Mouse (Mus musculus): ENCODE measurements around the gene Efna4.

Gene Efna4

DNA sequence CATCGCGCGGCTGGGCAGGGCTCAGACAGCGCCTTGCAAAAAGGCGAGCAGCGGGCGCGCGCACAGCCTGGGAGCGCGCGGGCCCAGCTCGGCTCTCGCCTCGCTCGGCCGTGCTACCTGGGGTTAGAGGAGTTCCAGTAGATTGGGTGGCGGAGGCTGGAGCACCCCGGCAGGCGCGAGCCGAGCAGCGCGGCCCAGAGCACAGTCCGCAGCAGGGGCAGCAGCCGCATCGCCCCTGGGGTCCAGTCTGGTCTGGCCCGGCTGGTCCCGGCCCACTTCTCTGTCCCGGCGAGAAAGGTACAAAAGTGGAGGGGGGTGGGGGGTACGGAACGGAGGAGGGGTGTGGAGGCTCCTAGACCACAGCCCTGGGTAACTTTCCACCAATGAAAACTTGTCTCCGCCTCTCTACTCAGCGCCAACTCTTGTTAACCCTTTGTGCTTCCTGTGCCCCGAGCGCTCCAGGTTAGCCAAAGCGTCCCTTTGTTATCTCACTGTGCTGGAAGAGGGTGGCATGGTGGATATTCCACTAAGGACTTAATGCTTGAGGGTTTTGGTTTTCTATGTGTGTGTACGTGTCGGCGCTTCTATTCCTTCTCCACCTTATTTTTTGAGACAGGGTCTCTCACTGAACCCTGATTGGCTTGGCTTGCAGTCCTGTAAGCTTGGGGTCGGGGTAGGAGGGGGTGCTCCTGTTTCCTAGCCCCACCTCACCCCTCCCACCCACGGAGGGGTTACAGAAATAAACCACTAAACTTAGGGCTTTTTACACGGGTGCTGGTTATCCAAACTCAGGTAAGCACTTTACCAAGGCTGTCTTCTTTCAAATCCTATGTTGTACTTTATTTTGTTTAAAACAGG, at the start of gene Efna4:
Gene Efna4 (minus strand): TSS at position 308 of the 858 bp plus-strand sequence.
- no peak for DNase-seq (ENCODE audit: low spot score in 2 of 2)

DNA sequence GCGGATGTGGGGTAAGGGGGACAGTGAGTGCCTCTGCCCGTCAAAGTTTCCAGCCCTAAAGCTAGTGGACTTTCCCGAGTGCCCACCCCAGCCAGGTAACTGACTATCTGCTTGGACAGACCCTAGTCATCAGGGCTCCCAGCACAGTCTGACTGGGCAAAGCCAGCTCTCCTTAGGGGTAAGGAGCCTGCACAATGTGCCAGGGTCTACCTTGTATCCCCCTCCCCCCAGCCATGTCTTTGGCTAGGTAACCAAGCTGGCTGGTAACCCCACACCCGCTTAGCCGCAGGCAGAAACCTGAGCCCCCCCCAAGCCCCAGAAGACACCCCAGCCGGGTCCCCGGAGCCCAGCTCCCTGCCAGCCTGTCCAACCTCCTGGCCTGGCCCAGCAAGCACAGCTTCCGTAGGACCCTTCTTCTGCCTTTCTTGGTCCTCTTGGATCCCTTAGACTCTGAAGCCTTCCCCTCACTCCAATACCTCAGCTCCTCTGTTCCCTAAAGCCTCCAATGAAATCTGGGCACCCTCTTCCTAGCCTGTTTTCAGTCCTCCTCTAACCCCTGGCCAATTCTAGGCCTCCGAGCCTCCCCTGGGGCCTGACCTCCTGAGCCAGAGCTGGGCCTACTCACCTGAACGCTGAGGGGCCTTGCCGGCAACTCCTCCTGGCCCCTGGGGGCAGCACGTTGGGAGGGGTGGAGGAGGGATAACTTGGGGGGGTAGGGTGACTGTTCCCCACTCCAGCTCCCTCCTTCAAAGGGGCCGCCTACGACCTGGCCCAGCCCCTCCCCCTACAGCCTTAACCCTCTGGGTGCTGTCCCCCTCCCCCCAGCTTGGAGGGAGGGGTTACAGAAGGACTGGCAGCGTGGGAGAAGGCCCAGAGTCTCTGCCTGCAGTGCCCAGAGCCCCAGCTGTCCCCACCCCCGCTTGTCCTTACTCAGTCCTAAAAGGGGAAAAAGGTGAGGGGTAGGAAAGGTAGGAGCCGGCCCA, 48.9 kb upstream of the Efna4 start:
- no peak for DNase-seq (ENCODE audit: low spot score in 2 of 2)

DNA sequence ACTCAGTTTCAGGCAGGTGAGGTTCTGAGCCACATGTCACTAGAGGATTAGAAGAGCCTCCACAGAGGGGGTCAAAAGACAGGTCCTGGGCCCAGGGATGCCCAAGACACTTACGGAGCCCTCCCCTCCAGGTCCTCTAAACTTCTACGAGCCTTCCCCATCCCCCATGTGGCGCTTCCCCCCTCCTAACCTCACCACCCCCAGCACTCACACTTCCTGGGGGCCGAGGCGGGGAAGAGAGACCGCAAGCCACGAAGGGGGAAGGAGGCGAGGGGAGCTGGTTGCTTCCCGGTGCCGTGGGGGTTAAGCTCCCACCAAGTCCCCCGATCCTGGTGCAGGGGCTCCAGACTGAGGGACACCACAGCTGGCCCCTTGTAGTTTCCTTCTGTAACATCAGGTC, 47.6 kb upstream of the Efna4 start:
- no peak for DNase-seq (ENCODE audit: low spot score in 2 of 2)

DNA sequence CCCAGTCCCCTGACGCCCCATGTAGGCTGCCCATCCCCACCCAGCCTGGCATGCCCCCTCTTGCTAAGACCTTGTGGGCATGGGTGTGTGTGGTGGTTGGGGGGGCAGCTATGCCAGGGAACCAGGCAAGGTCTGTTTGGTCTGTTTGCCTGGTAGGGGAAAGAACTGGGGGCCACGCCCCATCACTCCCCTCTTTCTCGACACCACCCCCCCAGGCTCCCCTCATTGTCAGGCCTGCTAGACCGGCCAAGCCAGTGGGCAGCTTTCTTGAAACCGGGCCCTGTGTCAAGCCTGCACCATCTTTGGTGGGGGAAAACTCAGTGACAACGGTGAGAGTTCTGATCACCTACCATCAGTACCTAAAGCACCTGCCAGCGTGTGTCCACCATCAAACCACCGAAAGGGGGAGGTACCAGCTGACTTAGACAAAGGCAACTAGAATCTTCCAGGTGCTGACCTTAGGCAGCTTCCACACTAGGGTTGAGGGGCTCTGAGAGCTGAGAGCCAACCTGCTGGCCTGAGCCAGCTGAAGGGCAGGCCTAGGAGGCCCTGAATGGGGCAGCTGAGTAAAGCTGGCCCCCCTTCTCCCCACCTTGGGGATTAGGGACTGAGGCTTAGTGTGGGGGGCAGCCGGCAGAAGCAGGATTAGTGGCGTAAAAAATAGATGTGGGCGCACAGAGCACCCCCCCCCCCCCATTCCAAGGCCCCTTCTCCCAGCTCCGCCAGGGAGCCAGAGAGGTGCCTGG, 46.7 kb upstream of the Efna4 start:
- no peak for DNase-seq (ENCODE audit: low spot score in 2 of 2)

DNA sequence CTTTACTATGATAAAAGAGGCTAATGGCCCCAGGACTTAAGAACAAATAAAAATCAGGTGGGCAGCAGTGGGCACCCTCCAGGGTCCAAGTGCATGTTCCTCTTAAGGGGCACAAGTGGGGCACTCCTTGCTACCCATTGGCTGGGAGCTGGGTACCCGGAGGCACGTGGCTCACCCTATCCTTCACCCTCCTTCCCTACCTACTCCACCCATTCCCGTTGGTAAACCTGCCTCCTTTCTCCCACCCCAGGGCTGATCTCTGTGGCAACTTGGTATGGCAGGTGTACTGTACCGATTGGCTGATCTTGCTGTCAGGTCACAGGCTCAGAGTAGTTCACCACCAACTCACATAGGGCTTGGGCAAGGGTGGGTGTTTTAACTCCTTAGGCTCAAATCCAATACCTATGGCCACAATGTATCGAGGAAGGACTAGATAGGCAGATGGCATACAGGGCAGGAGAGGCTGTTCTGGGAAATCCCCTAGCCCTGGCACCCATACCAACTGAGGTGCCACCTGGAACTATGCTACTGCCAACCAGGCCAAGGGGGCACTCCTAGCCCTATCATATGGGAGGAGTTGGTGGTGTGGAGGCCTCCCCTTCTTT, 45.9 kb upstream of the Efna4 start:
- no peak for DNase-seq (ENCODE audit: low spot score in 2 of 2)

DNA sequence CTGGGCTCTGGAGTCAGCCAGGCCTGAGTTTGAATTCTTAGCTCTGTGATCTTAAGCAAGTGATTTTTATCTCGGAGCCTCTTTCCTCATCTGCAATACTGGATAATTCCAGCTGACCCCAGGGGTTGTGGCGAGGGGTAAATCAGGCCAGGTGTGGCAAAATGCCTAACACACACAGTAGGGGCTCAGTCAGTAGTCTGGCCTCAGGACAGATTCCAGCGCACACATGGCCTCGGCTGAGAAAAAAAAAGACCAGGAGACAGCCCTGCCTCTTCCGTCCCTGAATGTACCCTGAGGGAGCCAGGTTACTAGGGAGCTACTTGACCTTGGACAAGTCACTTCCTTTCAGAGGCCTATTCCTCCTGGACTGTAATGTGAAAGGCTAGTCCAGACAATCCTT, 45.1 kb upstream of the Efna4 start:
- DNase-seq (ENCODE audit: low spot score in 2 of 2) = no peak

DNA sequence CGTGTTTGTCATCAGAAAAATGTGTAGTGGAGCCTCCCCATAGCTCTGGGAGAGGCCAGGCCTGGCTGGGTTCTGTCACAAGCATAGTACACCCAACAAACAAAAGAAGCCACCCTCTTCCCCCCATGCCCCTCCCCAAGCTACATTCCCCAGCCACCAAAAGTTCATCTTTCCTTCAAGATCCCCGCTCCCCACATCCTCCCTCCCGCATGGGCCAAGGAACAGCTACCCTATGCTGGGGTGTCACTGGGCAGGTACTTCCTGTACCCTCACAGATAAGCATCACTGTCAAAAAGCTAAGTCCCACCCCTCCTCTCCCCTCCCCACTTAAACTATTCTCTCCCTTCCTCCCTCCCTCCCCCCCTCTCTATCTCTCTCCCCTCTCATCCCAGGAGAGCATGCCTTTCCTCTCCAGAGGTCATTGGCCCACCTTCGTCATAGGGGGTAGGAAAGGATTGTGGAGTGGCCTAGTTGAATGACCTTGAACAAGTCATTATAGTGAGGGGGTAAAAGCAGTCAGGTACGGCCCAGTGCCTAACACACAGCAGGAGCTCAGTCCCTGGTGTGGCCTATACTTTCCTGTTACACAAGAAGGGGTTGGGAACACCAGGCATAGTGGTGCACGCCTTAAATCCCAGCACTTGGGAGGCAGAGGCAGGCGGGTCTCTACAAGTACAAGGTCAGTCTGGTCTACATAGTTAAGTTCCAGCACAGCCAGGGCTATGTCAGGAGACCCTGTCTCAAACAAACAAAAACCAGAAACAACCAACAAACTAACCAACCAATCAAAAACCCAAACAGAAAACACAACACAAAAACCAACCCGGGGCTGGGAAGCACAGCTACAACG, 44.4 kb upstream of the Efna4 start:
- no peak for DNase-seq (ENCODE audit: low spot score in 2 of 2)

DNA sequence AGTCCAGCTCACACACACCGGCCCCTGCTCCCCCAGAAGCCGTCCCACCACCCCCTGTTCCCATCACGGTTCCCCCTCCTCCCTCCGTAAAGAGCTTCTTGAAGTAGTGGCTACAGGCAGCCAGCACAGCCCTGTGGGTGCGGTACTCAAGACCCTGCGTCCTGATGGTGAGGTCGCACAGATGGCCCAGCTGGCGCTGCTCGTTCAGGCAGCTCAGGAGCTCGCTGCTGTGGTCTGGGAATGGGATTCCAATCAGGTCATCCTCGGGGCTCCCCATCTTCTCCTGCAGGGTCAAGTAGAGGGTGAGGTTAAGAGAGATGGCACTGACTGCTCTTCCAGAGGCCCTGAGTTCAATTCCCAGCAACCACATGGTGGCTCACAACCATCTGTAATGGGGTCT, 43.4 kb upstream of the Efna4 start:
- no peak for DNase-seq (ENCODE audit: low spot score in 2 of 2)

DNA sequence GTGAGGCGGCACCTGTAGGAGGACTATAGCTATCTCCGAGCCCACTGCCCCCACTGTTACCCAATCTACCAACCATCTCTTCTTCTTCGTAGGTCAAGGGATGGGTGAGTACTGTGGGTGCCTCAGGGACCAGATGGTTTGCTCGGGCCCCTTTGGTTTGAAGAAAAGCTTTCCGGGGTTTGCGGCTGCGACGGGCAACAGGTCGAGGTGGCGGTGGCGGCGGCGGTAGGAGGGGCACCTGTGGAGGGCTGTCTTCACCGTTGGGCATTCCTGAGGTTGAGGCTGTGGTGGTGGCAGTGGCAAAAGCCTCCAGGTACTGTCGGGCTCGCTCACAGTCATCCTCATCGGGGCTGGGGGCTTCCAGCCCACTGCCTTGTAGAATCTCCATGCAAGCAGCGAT, 42.9 kb upstream of the Efna4 start:
- no peak for DNase-seq (ENCODE audit: low spot score in 2 of 2)

DNA sequence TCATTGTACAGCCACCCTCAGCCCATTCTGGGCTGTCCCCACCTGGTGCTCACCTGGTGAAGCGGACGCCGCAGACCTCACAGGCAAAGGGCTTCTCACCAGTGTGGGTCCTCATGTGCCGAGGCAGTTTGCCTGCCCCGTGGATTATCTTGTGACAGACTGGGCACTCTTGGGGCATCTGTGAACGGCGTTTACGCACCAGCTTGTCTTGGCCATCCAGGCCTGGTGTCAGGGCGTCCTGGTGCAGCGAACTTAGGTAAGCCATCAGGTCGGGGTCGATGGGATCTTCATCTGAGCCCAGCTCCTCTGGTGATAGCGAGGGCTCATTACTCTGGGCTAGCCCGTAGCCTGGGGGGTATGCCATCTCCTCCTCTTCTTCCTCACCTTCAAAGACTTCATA, 42.5 kb upstream of the Efna4 start:
- DNase-seq (ENCODE audit: low spot score in 2 of 2) = no peak

DNA sequence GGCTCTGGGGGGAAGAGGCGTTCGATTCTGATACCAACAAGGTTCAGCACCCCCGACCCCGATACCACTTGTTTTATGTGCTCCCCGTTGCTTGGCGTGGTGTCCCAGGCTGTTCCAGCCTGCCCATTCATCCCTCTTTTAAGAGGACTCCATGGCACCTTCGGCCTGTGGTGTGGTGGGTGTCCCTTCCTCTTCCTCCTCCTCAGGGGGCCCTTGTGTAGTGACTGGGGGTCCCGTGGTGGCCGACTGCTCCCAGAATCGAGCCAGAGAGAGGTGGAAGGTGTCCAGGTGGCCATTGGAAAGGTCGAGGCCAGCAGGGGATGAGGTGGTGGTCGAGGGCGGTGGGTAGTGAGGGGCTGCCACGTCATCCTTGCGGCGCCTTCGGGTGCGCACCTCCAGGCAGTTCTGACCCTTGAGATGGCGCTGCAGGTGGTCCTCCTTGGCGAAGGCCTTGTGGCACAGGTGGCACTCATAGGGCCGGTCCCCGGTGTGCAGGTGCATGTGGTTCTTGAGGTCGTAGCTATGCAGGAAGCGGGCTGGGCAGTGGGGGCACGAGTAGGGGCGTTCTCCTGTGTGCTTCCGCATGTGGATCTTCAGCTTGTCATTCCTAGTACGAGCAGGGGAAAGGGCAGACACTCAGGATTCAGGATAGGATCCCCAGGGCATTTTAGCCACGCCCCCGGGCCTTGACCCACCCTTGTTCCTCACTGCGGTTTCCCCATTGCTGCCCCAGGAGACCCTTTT, 41.7 kb upstream of the Efna4 start:
- no peak for DNase-seq (ENCODE audit: low spot score in 2 of 2)

DNA sequence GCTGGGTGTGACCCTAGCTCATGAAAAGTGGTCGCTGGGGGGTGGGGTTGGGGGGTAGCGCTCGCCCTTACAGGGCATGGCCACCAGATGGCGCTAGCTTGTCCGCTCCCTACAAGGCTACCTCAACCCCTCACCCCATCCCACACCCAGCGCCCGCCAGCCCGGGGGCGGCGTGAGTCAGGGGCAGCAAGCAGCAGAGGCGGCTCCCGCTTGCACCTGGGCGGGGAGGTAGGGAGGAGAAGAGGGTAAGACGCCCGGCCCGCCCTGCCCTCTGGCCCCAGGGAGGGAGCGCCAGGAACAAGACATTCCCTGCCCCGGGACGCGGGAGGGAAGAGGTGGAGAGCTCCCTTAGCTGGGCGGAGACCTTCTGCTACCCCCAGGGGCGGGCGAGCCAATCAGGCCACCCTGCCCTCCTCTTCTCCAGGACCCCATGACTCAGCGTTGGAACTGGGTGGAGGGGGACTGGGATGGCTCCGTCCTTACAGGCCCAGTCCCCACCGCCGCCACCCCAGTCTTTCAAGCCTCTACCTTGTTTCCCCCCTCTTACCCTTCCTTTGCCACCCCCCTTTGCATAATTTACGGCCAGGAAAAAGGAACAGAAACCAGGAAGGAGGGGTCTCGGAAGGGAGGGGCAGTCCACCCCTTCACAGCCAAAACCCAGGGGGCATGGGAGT, 40.7 kb upstream of the Efna4 start:
- peak; percentile 36 to 52 for DNase-seq (ENCODE audit: low spot score in 2 of 2)

DNA sequence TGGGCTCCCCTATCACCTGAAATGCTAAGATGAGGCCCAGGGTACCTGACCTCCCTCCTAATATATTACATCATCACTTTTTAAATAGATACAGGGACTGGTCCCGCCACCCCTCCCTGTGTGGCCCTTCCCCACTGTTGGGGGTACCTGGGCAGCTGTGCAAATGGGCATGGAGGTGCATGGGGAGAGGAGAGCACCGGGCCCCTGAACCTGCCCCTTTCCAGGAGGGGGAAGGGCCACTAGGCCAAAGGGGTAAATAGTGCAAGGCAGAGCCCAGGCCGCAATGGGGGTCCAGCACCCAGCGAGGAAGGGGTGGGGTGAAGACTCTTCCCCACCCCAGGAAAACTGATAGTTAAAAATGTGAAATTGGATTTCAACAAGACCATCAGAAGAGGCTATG, 40.0 kb upstream of the Efna4 start:
- DNase-seq (ENCODE audit: low spot score in 2 of 2) = no peak

DNA sequence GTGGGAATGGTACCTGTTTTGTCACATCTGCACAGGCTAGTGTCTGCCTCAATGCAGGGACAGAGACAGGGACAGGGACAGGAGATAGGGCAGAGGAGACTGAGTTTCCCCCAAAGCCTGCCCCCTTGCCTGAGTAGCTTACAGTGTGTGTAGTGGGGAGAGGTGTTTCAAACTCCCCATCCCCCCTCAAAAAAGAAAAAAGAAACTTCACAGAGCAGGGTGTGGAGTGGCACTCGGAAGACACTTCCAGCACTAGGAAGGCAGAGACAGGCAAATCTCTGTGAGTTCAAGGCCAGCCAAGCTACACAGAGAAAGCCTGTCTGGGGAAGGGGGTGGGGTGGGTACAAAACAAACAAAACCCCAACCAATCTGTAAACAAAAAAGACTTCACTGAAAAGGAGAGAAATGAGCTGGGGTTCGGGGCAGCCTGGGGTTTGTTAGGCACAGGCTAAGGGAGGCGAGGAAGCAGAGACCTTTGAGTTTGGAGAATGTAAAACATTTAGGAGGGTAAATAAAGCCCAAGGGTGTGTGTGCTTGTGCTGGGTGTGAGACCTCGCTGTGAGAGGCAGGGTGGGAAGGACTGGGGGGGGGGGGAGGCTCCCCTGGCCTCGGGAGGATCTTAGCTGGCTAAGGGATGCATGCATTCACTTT, 35.9 kb upstream of the Efna4 start:
- no peak for DNase-seq (ENCODE audit: low spot score in 2 of 2)

DNA sequence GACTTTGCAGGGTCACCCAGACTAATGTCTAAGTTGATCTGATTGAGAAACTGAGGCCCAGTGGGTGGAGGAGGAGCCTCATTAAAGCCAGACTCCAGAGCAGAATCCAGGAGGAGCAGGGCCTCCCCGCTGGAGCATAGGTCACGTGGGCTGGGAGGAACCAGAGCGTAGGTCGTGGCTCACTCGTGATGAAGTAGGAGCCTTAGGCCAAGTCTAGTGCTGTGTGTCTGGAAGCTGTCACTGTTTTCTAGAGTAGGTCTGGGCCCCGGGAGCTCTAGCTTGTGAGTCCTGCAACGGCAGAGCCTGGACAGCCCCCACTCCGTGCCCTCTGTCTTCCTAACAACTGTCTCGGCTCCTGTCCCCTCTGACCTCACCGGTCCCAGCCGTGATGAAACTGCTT, 29.5 kb upstream of the Efna4 start:
- DNase-seq (ENCODE audit: low spot score in 2 of 2) = no peak

DNA sequence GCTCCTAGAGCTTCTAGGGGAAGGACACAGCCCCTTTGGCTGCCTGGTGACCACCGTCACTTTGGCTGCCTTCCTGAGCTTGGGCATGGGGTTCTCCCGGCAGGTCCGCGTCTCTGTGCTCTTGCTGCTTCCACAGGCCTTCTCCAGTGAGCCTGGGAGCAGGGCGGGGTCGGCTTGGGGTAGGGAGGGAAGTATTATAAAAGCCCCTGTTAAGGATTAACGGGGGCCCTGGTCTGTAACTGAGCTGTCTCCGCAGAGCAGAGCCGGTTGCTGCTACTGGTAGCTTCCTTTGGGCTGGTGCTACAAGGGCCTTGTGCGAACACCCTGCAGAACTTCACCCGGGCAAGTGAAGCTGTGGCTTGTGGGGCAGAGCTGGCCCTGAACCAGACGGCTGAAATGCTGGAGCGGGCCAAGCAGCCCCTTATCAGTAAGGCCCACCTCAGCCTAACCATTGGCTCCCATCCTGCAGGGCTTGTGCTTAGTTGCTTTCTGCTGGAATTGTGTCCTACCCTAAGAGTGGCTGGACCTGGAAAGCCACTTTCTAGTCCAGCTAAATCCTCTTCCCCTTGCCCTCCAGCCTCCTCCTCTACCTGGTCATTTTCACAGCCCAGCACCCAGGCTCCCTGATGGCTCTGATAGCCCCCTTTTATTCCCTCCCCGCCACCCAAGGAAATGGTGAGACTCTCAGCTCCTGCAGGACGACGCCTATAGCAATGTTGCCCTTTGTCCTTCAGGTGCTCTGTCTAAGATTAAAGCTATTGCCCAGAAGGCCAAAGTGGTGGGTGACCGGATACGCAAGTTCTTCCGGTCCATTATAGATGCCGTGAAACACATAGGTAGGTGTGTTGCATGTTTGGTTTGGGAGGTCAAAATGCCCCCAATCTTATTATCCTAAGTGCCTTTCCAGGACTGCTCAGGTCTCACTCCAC, 27.9 kb upstream of the Efna4 start:
- no peak for DNase-seq (ENCODE audit: low spot score in 2 of 2)

DNA sequence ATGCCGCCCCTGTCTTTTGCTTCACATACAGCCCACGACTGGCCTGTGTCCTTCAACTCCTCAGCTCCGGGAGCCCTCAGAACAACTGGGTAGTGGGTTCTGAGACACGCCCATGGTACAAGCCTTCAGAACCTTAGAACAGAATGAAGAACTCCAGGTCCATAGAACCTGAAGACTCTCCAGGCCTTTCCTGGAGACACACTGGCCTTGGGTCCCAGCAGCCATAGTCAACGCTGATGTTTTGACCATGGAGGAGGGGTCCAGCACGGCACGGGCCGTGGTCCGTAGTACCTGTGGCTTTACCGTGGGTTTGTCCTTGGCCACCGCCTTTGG, 27.3 kb upstream of the Efna4 start, which contains the start of gene Dcst1:
Gene Dcst1 (minus strand): TSS at position 101 of the 333 bp plus-strand sequence.
- DNase-seq (ENCODE audit: low spot score in 2 of 2) = no peak

DNA sequence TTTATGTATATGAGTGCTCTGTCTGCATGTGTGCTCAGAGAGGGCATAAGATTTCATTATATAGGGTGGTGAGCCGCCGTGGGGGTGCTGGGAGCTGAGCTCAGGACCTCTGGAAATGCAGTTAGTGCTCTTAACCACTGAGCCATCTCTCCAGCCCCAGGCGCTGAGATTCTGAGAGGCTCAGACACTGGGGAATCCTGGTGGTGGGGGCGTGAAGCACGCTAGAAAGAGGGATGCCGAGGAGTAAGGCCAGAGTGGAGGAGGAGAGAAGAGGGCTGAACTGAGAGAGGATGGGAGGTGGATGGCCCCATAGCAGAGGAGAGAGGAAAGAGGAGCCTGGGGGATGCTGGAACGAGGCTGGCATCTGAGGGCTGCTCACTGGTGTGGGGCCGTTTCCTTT, 26.8 kb upstream of the Efna4 start:
- DNase-seq (ENCODE audit: low spot score in 2 of 2) = no peak

Measured in frontal cortex, postnatal 25 days (tissue).